Mouse (Mus musculus) erythroblast, embryonic 14.5 days (primary cell): ENCODE data around the gene Adipor2.

ENCODE experiments used
- GATA1 ChIP-seq: IDR thresholded peaks from 2 replicates; pipeline ENCODE4 v1.6.1; 2012; ENCODE audit warnings: low read length, inconsistent platforms, mixed read lengths
- TAL1 ChIP-seq: IDR thresholded peaks from 3 replicates; pipeline ENCODE4 v1.6.1; 2012; ENCODE audit warnings: low read length, inconsistent platforms, mixed read lengths

DNA sequence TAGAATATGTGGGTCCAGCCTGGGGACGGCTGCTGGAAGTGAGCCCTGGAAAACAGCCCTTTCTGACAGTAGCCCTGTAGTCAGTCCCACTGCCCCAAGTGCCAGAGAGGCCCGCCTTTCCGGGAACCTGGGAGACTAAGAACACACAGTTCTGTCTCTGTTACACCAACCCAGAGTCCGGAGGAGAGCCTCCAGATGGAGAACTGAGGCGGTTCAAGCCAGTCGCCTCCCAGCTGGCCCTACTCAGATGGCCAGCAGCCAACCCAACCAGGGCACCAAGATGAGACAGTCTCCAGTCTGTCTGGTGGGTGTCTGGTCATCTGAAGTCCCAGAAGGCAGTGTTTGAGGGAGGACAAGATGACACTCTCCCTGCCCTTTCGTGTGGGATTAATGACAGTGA, 95.8 kb downstream of the Adipor2 start:
- TF ChIP-seq GATA1 (no peak), TAL1 (no peak)
